Mouse (Mus musculus): Measurements from ENCODE around the gene Hmmr. TPM values are rescaled to one million over a fixed set of nuclear protein-coding genes. Genes with fewer than 3 reads are reported as not detected.

Gene Hmmr
- polyA plus RNA-seq, 1 experiment from 2014 or later: 1.5 TPM

DNA sequence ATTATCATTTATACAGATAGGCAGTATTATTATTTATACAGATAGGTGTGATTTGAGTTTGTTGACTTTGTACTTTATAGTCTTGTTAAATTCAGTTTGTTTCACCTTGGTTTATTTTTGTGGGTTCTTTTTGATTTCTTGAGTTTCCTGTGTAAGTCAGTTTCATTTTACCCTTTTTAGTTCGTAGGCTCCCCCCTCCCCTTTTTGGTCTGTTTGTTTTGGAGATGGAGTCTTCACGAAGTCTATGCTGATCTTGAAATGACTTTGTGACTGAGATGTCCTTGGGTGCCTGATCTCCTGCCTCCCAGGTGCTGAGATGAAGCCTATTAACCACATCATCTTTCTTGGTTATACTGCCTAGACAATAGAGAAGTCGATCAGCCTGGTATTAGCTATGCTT, 11.1 kb upstream of the Hmmr start:
- Histone ChIP-seq H3K4me3 (ENCODE audit: low read depth, low read length) (no peak overlapping the region), H3K27ac (ENCODE audit: low read length) (no peak overlapping the region), H3K9me3 (ENCODE audit: low read length) (no peaks in the 10 kb centered on the region), H3K36me3 (ENCODE audit: insufficient read depth, low read length) (0 out of 2 replicates have a peak, but pooled peaks cover 3% of the 10 kb centered on the region), H3K4me2 (replicated peaks; ENCODE audit: low read depth, low read length) (no peak overlapping the region), H3K4me1 (ENCODE audit: insufficient read depth, low read depth, low read length) (no peaks in the 10 kb centered on the region), H3K9ac (replicated peaks; ENCODE audit: low read depth) (no peak overlapping the region), H3K27me3 (replicated peaks; ENCODE audit: insufficient read depth, low read length) (no peaks in the 10 kb centered on the region)
- TF ChIP-seq EP300 (IDR thresholded peaks at IDR 0.05) (no peak), CTCF (IDR thresholded peaks at IDR 0.05) (no peak)
- DNase-seq (ENCODE audit: low spot score) (no peak), ATAC-seq (no peak)
- 87% methylated on average over 3 of the region's 3 CpGs for WGBS

DNA sequence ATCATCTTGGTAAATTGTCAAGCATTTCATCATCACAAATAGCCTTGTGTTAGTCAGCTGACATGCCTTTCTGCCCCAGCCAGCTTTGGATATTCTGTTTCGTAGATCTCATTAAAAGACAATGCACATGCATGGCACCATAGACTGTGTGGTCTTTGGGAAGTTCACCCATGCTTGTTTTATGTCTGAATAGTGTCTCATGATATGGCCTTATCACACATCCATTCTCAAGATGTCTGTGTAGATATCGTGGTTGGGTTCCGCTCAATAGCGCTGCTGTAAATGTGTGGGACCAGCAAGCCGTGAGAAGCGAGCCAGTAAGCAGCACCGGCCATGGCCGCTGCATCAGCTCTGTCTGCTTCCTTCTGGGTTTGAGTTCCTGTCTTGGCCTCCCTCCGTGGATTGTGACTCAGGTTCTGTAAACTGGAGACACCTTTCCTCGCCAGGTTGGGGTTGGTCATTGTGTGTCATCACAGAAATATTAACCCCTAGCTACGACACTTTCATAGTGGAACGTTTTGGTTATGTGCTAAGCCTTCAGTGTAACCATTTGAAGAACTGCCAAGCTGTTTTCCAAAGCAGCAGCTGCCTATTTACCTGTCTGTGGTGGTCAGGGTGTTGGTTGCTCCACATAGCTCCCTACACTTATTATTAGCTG, 8.5 kb upstream of the Hmmr start:
- Histone ChIP-seq H3K36me3 (ENCODE audit: insufficient read depth, low read length) (0 out of 2 replicates have a peak, but pooled peaks cover 7% of the 10 kb centered on the region), H3K27me3 (replicated peaks; ENCODE audit: insufficient read depth, low read length) (no peaks in the 10 kb centered on the region), H3K4me3 (ENCODE audit: low read depth, low read length) (no peak overlapping the region), H3K4me2 (replicated peaks; ENCODE audit: low read depth, low read length) (no peak overlapping the region), H3K9ac (replicated peaks; ENCODE audit: low read depth) (no peak overlapping the region), H3K9me3 (ENCODE audit: low read length) (no peaks in the 10 kb centered on the region), H3K4me1 (ENCODE audit: insufficient read depth, low read depth, low read length) (no peaks in the 10 kb centered on the region), H3K27ac (ENCODE audit: low read length) (no peak overlapping the region)
- WGBS: 91% methylated on average over 12 of the region's 12 CpGs
- ATAC-seq (no peak), DNase-seq (ENCODE audit: low spot score) (no peak)
- no peak for TF ChIP-seq CTCF (IDR thresholded peaks at IDR 0.05)
- TF ChIP-seq EP300 (IDR thresholded peaks at IDR 0.05): no peak

DNA sequence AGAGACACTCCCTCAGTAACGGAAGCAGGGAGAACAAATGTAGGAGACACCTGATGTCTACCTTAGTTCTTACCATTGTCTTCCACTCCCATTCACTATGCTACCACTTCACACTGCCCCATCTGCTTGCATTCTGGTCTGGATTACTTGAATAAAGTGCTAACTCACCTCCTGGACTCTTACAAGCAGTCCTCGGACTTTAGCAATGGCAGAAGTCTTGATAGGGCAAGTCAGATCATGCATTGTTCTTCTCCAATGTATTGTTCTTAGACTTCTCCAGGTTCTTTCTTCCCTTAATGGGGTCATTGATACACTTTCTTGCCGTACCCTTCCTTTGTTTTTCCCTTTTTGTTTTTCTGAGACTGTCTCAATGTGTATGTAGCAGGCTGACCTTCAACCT, 4.1 kb upstream of the Hmmr start:
- no peak overlapping the region for H3K4me2 ChIP-seq (replicated peaks; ENCODE audit: low read depth, low read length)
- no peaks in the 10 kb centered on the region for H3K27me3 ChIP-seq (replicated peaks; ENCODE audit: insufficient read depth, low read length)
- 85% methylated on average over 3 of the region's 3 CpGs for WGBS
- H3K9ac ChIP-seq (replicated peaks; ENCODE audit: low read depth): no peak overlapping the region
- no peak for DNase-seq (ENCODE audit: low spot score)
- H3K4me1 ChIP-seq (ENCODE audit: insufficient read depth, low read depth, low read length): peaks cover 12% of the 10 kb centered on the region; the same call in 1 of the 2 replicates
- TF ChIP-seq CTCF (IDR thresholded peaks at IDR 0.05) (no peak), EP300 (IDR thresholded peaks at IDR 0.05) (no peak)
- no peaks in the 10 kb centered on the region for H3K9me3 ChIP-seq (ENCODE audit: low read length)
- no peak overlapping the region for H3K27ac ChIP-seq (ENCODE audit: low read length)
- H3K4me3 ChIP-seq (ENCODE audit: low read depth, low read length): no peak overlapping the region
- 0 out of 2 replicates have a peak, but pooled peaks cover 7% of the 10 kb centered on the region for H3K36me3 ChIP-seq (ENCODE audit: insufficient read depth, low read length)
- ATAC-seq: no peak

- ATAC-seq (no peak), DNase-seq (ENCODE audit: low spot score) (no peak)
- Histone ChIP-seq H3K27me3 (replicated peaks; ENCODE audit: insufficient read depth, low read length) (no peaks in the 10 kb centered on the region), H3K4me3 (ENCODE audit: low read depth, low read length) (peak overlapping the region; percentile 67), H3K4me1 (ENCODE audit: insufficient read depth, low read depth, low read length) (peaks cover 12% of the 10 kb centered on the region; the same call in 1 of the 2 replicates), H3K9me3 (ENCODE audit: low read length) (no peaks in the 10 kb centered on the region), H3K36me3 (ENCODE audit: insufficient read depth, low read length) (0 out of 2 replicates have a peak, but pooled peaks cover 5% of the 10 kb centered on the region), H3K27ac (ENCODE audit: low read length) (no peak overlapping the region; the same call in 1 of the 2 replicates), H3K4me2 (replicated peaks; ENCODE audit: low read depth, low read length) (peak overlapping the region; percentile 69), H3K9ac (replicated peaks; ENCODE audit: low read depth) (peak overlapping the region; percentile 66)
- TF ChIP-seq CTCF (IDR thresholded peaks at IDR 0.05): no peak
- no peak for TF ChIP-seq EP300 (IDR thresholded peaks at IDR 0.05)
- WGBS: 3% methylated on average over 11 of the region's 11 CpGs
Observed at GRCm38 (mm10) chr11:40734251-40734752, 1.1 kb upstream of the Hmmr start.

DNA sequence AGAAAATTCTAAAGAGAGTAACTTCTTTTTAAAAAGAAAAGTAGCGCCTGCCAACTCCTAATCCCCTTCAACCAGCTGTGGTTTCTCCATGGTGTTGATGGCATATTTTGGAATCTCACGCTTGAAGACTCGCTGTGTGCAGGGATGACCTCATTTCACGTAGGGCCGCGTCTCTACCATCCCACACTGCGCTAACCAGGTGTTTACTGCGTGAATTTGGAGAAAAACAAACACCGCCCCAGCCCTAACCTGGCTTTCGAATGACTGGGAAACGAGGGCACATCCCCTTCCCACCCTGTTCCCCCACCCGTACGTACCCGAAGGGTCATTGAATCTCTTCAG, 254 bp downstream of the Hmmr start:
- no peak for DNase-seq (ENCODE audit: low spot score)
- H3K27ac ChIP-seq (ENCODE audit: low read length): no peak overlapping the region

GRCm38 (mm10) chr11:40718324-40718723, 14.9 kb downstream of the Hmmr start:
- Histone ChIP-seq H3K27me3 (replicated peaks; ENCODE audit: insufficient read depth, low read length) (no peaks in the 10 kb centered on the region), H3K27ac (ENCODE audit: low read length) (no peak overlapping the region), H3K4me3 (ENCODE audit: low read depth, low read length) (no peak overlapping the region), H3K9me3 (ENCODE audit: low read length) (no peaks in the 10 kb centered on the region), H3K4me2 (replicated peaks; ENCODE audit: low read depth, low read length) (no peak overlapping the region), H3K9ac (replicated peaks; ENCODE audit: low read depth) (no peak overlapping the region), H3K4me1 (ENCODE audit: insufficient read depth, low read depth, low read length) (no peaks in the 10 kb centered on the region), H3K36me3 (ENCODE audit: insufficient read depth, low read length) (no peaks in the 10 kb centered on the region)
- DNase-seq (ENCODE audit: low spot score) (no peak), ATAC-seq (no peak)
- no peak for TF ChIP-seq CTCF (IDR thresholded peaks at IDR 0.05)
- no peak for TF ChIP-seq EP300 (IDR thresholded peaks at IDR 0.05)

More for the DNA sequence above, 254 bp downstream of the Hmmr start:
- Histone ChIP-seq H3K9me3 (ENCODE audit: low read length) (no peaks in the 10 kb centered on the region), H3K27me3 (replicated peaks; ENCODE audit: insufficient read depth, low read length) (no peaks in the 10 kb centered on the region), H3K4me2 (replicated peaks; ENCODE audit: low read depth, low read length) (peak overlapping the region; percentile 76), H3K9ac (replicated peaks; ENCODE audit: low read depth) (no peak overlapping the region), H3K36me3 (ENCODE audit: insufficient read depth, low read length) (0 out of 2 replicates have a peak, but pooled peaks cover 5% of the 10 kb centered on the region), H3K4me3 (ENCODE audit: low read depth, low read length) (peak overlapping the region; percentile 67; the same call in 1 of the 2 replicates), H3K4me1 (ENCODE audit: insufficient read depth, low read depth, low read length) (peaks cover 12% of the 10 kb centered on the region; the same call in 1 of the 2 replicates)
- ATAC-seq: peak; percentile 0; the same call in 1 of the 2 replicates
- no peak for TF ChIP-seq EP300 (IDR thresholded peaks at IDR 0.05)
- TF ChIP-seq CTCF (IDR thresholded peaks at IDR 0.05): no peak
- WGBS: under 1% methylated on average over 14 of the region's 14 CpGs
